Mouse (Mus musculus) MEL (cell line): Measurements from ENCODE around the gene Socs5. TPM values are rescaled to one million over a fixed set of nuclear protein-coding genes. Genes with fewer than 3 reads are reported as not detected.

Source experiments
- DNase-seq: peaks from one replicate; pipeline ENCODE4 v3.0.0; 2011; ENCODE audit warnings: low read depth, low spot score
- H3K27ac ChIP-seq: 2 replicates; pipeline ENCODE4 v1.5.1; 2012; ENCODE audit warnings: low read depth, mild to moderate bottlenecking, control low read depth, low read length, moderate library complexity; ENCODE audit not compliant: control insufficient read depth
- H3K27me3 ChIP-seq, 2 experiments: fragments of 150-350 bp in 1 of 2; sonication (generic) in 1 of 2; 2 replicates each; pipeline ENCODE4 v1.6.1; 2012; ENCODE audit warnings: low read length in 2 of 2, mild to moderate bottlenecking in 2 of 2, improper control_type of control experiment in 1 of 2, moderate library complexity in 1 of 2; ENCODE audit not compliant: insufficient read depth in 2 of 2, control insufficient read depth in 1 of 2
- H3K36me3 ChIP-seq, 2 experiments: 2 replicates each; pipeline ENCODE4 v1.6.1; 2012 to 2014; ENCODE audit warnings: low read length in 2 of 2, improper control_type of control experiment in 1 of 2, inconsistent platforms in 1 of 2, mild to moderate bottlenecking in 1 of 2; ENCODE audit not compliant: insufficient read depth in 2 of 2, control insufficient read depth in 1 of 2
- H3K4me1 ChIP-seq, 2 experiments: fragments of 150-350 bp in 1 of 2; sonication (generic) in 1 of 2; 2 replicates each; pipeline ENCODE4 v1.6.1; 2012; ENCODE audit warnings: low read length in 2 of 2, improper control_type of control experiment in 1 of 2, mild to moderate bottlenecking in 1 of 2; ENCODE audit not compliant: insufficient read depth in 2 of 2, control insufficient read depth in 1 of 2
- H3K4me3 ChIP-seq, 2 experiments: fragments of 150-350 bp in 1 of 2; sonication (generic) in 1 of 2; 2 replicates each; pipeline ENCODE4 v1.5.1; 2012; ENCODE audit warnings: low read depth in 2 of 2, low read length in 2 of 2, mild to moderate bottlenecking in 2 of 2, moderate library complexity in 2 of 2, control low read depth in 1 of 2, improper control_type of control experiment in 1 of 2; ENCODE audit not compliant: control insufficient read depth in 1 of 2, insufficient read depth in 1 of 2
- H3K79me2 ChIP-seq: 2 replicates; pipeline ENCODE4 v1.6.1; 2012; ENCODE audit warnings: mild to moderate bottlenecking, low read length, moderate library complexity; ENCODE audit not compliant: control insufficient read depth, poor library complexity, insufficient read depth
- H3K9ac ChIP-seq: 2 replicates; pipeline ENCODE4 v1.6.1; 2012; ENCODE audit warnings: low read depth, mild to moderate bottlenecking, control low read depth, low read length, moderate library complexity; ENCODE audit not compliant: control insufficient read depth, poor library complexity, severe bottlenecking
- H3K9me3 ChIP-seq: fragments of 150-350 bp; sonication (generic); replicated peaks from 2 replicates; pipeline ENCODE4 v1.6.1; 2012; ENCODE audit warnings: mild to moderate bottlenecking, low read length, improper control_type of control experiment, moderate library complexity; ENCODE audit not compliant: insufficient read depth
- CHD1 ChIP-seq: IDR thresholded peaks from 2 replicates; pipeline ENCODE4 v1.6.1; 2012; ENCODE audit warnings: low read depth, mild to moderate bottlenecking, inconsistent platforms, low read length, improper control_type of control experiment
- EP300 ChIP-seq, 2 experiments: IDR thresholded peaks; 2 replicates each; pipeline ENCODE4 v1.6.1; 2011; ENCODE audit warnings: improper control_type of control experiment in 2 of 2, low read length in 2 of 2, low read depth in 1 of 2, mild to moderate bottlenecking in 1 of 2
- MAX ChIP-seq: IDR thresholded peaks from 2 replicates; pipeline ENCODE4 v1.6.1; 2011; ENCODE audit warnings: low read length, improper control_type of control experiment
- MXI1 ChIP-seq: IDR thresholded peaks from 2 replicates; pipeline ENCODE4 v1.6.1; 2011; ENCODE audit warnings: mild to moderate bottlenecking, low read depth, low read length, improper control_type of control experiment
- NRF1 ChIP-seq: IDR thresholded peaks from 2 replicates; pipeline ENCODE4 v1.6.1; 2014; ENCODE audit warnings: low read depth, mild to moderate bottlenecking, inconsistent platforms, low read length, improper control_type of control experiment, moderate library complexity; ENCODE audit not compliant: poor library complexity, insufficient read depth, severe bottlenecking
- POLR2AphosphoS2 ChIP-seq: IDR thresholded peaks from 2 replicates; pipeline ENCODE4 v1.6.1; 2011; ENCODE audit warnings: low read length, improper control_type of control experiment
- POLR2AphosphoS5 ChIP-seq: IDR thresholded peaks from 2 replicates; pipeline ENCODE4 v1.6.1; 2012; ENCODE audit warnings: low read depth, borderline replicate concordance, mild to moderate bottlenecking, inconsistent platforms, low read length, moderate library complexity, mixed read lengths
- RAD21 ChIP-seq: IDR thresholded peaks from 2 replicates; pipeline ENCODE4 v1.6.1; 2011; ENCODE audit warnings: mild to moderate bottlenecking, low read depth, low read length, improper control_type of control experiment
- SMC3 ChIP-seq: IDR thresholded peaks from 2 replicates; pipeline ENCODE4 v1.6.1; 2011; ENCODE audit warnings: low read depth, low read length, improper control_type of control experiment
- TAL1 ChIP-seq: IDR thresholded peaks from 2 replicates; pipeline ENCODE4 v1.6.1; 2012; ENCODE audit warnings: mild to moderate bottlenecking, inconsistent platforms, low read length, moderate library complexity, mixed read lengths
- TBP ChIP-seq: IDR thresholded peaks from 2 replicates; pipeline ENCODE4 v1.8.0; 2011; ENCODE audit warnings: low read depth, low read length, improper control_type of control experiment
- UBTF ChIP-seq: IDR thresholded peaks from 2 replicates; pipeline ENCODE4 v1.6.1; 2012; ENCODE audit warnings: low read depth, mild to moderate bottlenecking, inconsistent platforms, low read length, improper control_type of control experiment, moderate library complexity, borderline replicate concordance; ENCODE audit not compliant: insufficient read depth
- ZC3H11A ChIP-seq: IDR thresholded peaks from 2 replicates; pipeline ENCODE4 v1.6.1; 2012; ENCODE audit warnings: low read depth, mild to moderate bottlenecking, inconsistent platforms, low read length, improper control_type of control experiment
- polyA plus RNA-seq, 2 experiments: library from polyadenylated mRNA; stranded (reverse) in 1 of 2; unstranded in 1 of 2; fragments of >175 nt in 1 of 2; fragments of >200 nt in 1 of 2; gene quantifications; 2 replicates each; pipeline versions ENCODE4 v1.2.1 to v1.2.4; 2012; ENCODE audit warnings: low replicate concordance in 2 of 2, low read depth in 1 of 2; ENCODE audit not compliant: insufficient read length in 2 of 2, insufficient read depth in 1 of 2, missing spikeins in 1 of 2
- total RNA-seq: library from RNA; depleted of rRNA; stranded (reverse); fragments of 300-350 nt; gene quantifications from 2 replicates; pipeline ENCODE4 v1.2.3, GENCODE M21; 2012

Socs5 gene
- total and polyA plus RNA-seq, 3 experiments: 6.4 to 9.7 TPM; not detected in 1

DNA sequence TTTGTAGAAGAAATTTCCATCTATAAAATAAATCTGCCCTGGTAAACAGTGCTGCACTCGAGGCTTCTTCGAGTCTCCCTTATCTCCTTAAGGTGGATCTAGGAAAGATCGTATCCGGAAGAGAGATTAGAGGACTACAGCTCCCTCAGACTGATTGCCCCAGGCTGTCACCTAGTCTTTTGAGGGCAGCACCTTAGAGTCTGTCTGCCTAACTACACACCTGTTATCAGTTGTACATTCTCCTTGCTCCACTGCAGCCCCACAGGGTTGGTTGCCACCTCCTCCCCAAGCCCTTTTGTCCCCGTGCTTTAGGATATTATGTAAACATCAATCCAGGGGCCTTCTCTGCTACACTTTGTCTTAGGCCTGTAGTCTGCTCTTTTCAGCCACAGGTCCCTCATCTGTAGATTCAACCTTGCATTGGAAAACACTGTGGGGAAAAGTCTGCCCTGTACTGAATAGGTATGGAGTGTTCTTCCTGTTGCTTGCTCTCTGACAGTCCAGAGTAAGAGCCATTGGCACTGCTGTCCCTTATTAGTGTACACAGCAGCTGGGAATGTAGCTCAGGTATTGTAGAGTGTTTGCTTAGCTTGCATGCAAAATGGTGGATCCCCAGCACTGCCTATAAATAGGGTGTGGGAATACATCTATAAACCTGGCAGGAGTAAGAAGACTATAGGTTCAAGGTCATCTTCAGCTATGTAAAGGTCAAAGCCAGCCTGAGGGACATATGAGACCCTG is 5.5 kb downstream of the Socs5 start:
- TF ChIP-seq UBTF (no peak), RAD21 (no peak), MAX (no peak), NRF1 (no peak), EP300 (IDR thresholded peaks at IDR 0.05; ENCODE audit: low read depth in 1 of 2, low read length in 2 of 2) (no peak), TBP (no peak), POLR2AphosphoS2 (no peak; the same call in 1 of the 2 replicates), ZC3H11A (no peak), TAL1 (no peak), CHD1 (no peak)
- TF ChIP-seq, all 39 proteins: peak for 0
- H3K27me3 ChIP-seq: no peaks in the 10 kb centered on the region
- H3K9ac ChIP-seq: no peak overlapping the region
- peaks cover 0 to 5% of the 10 kb centered on the region in 2 experiments; a peak in 1 of 4 replicates for H3K4me1 ChIP-seq
- H3K4me3 ChIP-seq: no peak overlapping the region
- H3K79me2 ChIP-seq: peaks cover 4% of the 10 kb centered on the region
- no peak overlapping the region for H3K27ac ChIP-seq
- DNase-seq: no peak
- H3K9me3 ChIP-seq: no peaks in the 10 kb centered on the region
- H3K36me3 ChIP-seq: peaks cover 0 to 8% of the 10 kb centered on the region in 2 experiments; a peak in 2 of 4 replicates

DNA sequence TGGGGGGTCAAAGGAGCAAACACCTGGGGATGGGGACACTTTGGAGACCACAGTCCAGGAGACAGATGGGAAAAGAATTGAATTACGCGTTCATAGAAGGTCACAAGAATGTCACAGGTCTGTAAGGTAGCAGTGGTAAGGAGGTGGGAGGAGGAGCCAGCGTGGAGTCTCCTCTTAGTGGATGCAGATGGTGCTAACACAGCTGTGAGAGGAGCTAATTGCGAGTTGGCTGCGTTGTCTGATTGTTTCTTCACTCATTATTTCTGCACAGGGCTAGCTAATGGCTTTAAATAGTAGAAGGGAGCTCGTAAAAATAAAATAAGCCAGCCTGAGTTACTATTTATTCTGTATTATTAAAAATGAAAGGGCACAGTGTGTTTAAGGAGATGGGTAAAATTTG is 8.1 kb downstream of the Socs5 start:
- TF ChIP-seq SMC3 (no peak), POLR2AphosphoS5 (no peak), MXI1 (no peak), EP300 (IDR thresholded peaks at IDR 0.05; ENCODE audit: low read depth in 1 of 2, low read length in 2 of 2) (no peak)
- TF ChIP-seq, all 39 proteins: peak for 0

More for the DNA sequence above, 8.1 kb downstream of the Socs5 start:
- H3K9ac ChIP-seq: no peak overlapping the region
- DNase-seq: no peak
- no peak overlapping the region for H3K27ac ChIP-seq
- H3K27me3 ChIP-seq: no peaks in the 10 kb centered on the region
- no peak overlapping the region for H3K4me3 ChIP-seq
- H3K9me3 ChIP-seq: no peaks in the 10 kb centered on the region
- H3K36me3 ChIP-seq: peaks cover 0 to 2% of the 10 kb centered on the region in 2 experiments; a peak in 2 of 4 replicates
- no peaks in the 10 kb centered on the region for H3K79me2 ChIP-seq
- H3K4me1 ChIP-seq: peaks cover 6 to 7% of the 10 kb centered on the region in 2 experiments; a peak in 2 of 4 replicates
